Mouse (Mus musculus) megakaryocyte progenitor cell, adult 5-6 weeks (primary cell): ENCODE results near the gene Catsper1. TPM values are rescaled to one million over a fixed set of nuclear protein-coding genes. Genes with fewer than 3 reads are reported as not detected.
A peak's percentile ranks its signal among the peaks of the same experiment; 100 is the strongest.

Experiments
- ATAC-seq: replicated peaks from 2 replicates; pipeline ENCODE4 v1.8.0; 2016; ENCODE audit warnings: mild to moderate bottlenecking, moderate TSS enrichment, inconsistent platforms; ENCODE audit not compliant: poor library complexity
- total RNA-seq, 2 experiments: library from RNA; stranded (forward) in 1 of 2; stranded (reverse) in 1 of 2; fragments of 157-497, 149-512 nt in 1 of 2; fragments of 200-1000 nt in 1 of 2; gene quantifications; 2 replicates each; pipeline versions ENCODE4 v1.2.3 to v1.2.4; 2015 to 2017

Gene Catsper1
- not detected in 2 replicates for total RNA-seq (2015)
- total RNA-seq (2017) = not detected in 2 replicates

- ATAC-seq = no peak
Observed at GRCm38 (mm10) chr19:5335441-5335840, at the start of gene Catsper1. Gene Catsper1, plus strand, starts transcription at chr19:5335741.

GRCm38 (mm10) chr19:5294972-5295735, 40.4 kb upstream of the Catsper1 start, which contains the start of gene Sf3b2:
Gene Sf3b2, minus strand, starts transcription at chr19:5295455.
- ATAC-seq = peak; percentile 97

GRCm38 (mm10) chr19:5295736-5296075, 39.8 kb upstream of the Catsper1 start:
- ATAC-seq = peak; percentile 38

GRCm38 (mm10) chr19:5296630-5297029, 38.9 kb upstream of the Catsper1 start:
- ATAC-seq = no peak

- no peak for ATAC-seq
Observed at GRCm38 (mm10) chr19:5297903-5298800, 37.4 kb upstream of the Catsper1 start, which contains the start of gene Gal3st3. Gene Gal3st3, plus strand, starts transcription at chr19:5298331.

- ATAC-seq = no peak
Observed at GRCm38 (mm10) chr19:5300588-5300987, 35.0 kb upstream of the Catsper1 start.

- ATAC-seq = peak; percentile 98
Observed at GRCm38 (mm10) chr19:5302455-5302854, 33.1 kb upstream of the Catsper1 start.

- ATAC-seq = peak; percentile 49; the same call in 1 of the 2 replicates
Observed at GRCm38 (mm10) chr19:5306279-5306678, 29.3 kb upstream of the Catsper1 start.

- no peak for ATAC-seq
Observed at GRCm38 (mm10) chr19:5306968-5307734, 28.4 kb upstream of the Catsper1 start.

GRCm38 (mm10) chr19:5309025-5309424, 26.5 kb upstream of the Catsper1 start:
- no peak for ATAC-seq

GRCm38 (mm10) chr19:5313189-5313588, 22.4 kb upstream of the Catsper1 start:
- ATAC-seq = no peak

- ATAC-seq = 0 out of 2 replicates have a peak, but pooled peaks have one; percentile 48
Observed at GRCm38 (mm10) chr19:5323801-5324200, 11.7 kb upstream of the Catsper1 start.

GRCm38 (mm10) chr19:5327970-5328369, 7.6 kb upstream of the Catsper1 start:
- no peak for ATAC-seq

GRCm38 (mm10) chr19:5334741-5335140, 800 bp upstream of the Catsper1 start:
- ATAC-seq = no peak

GRCm38 (mm10) chr19:5337975-5338374, 2.4 kb downstream of the Catsper1 start:
- peak; percentile 84 for ATAC-seq

- no peak for ATAC-seq
Observed at GRCm38 (mm10) chr19:5341360-5341759, 5.8 kb downstream of the Catsper1 start.

- ATAC-seq = no peak
Observed at GRCm38 (mm10) chr19:5345297-5346131, 10.0 kb downstream of the Catsper1 start.

- no peak for ATAC-seq
Observed at GRCm38 (mm10) chr19:5348064-5348463, 12.5 kb downstream of the Catsper1 start.

- peak; percentile 86 for ATAC-seq
Observed at GRCm38 (mm10) chr19:5348526-5349501, 13.3 kb downstream of the Catsper1 start.
